Mouse (Mus musculus): ENCODE data around the gene Acyp2.

DNA sequence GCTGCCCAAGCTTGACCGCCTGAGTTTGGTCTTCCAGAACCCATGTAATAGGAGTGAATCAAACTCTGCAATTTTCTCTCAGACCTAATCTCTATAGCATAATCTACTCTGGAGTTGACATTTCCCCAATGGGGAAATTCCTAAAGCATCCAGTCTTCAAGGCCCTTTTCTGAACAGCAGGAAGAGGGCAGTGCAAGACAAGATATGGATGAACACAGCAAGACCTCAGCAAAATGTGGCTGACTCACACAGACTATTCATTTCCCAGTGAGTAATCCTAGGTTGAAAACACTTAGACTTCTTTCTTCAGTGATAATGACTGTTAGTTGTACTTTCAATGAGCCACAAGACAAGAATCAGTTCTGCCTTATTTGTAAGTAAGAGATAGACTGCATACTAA is 26.7 kb upstream of the Acyp2 start:
- peak; percentile 86 for TF ChIP-seq CTCF (IDR thresholded peaks at IDR 0.05; ENCODE audit: extremely low read depth, insufficient read depth, low read length)
- no peak for TF ChIP-seq POLR2A (IDR thresholded peaks at IDR 0.05; ENCODE audit: extremely low read depth, insufficient read depth, low read length)

All from cortical plate, adult 2 months (tissue).